Mouse (Mus musculus): ENCODE measurements around the gene N4bp2.
"Not testable (repeated sequence)": the region's sequence is repeated elsewhere in the genome, so short reads cannot be mapped to it uniquely, and the experiment has no call there.

Gene N4bp2

GRCm38 (mm10) chr5:65763088-65763915, at the start of gene N4bp2:
N4bp2 (plus strand) TSS chr5:65763521.
- DNase-seq (ENCODE audit: low read depth): peak; percentile 34

GRCm38 (mm10) chr5:65715084-65715483, 48.2 kb upstream of the N4bp2 start:
- DNase-seq (ENCODE audit: low read depth): no peak

- DNase-seq (ENCODE audit: low read depth): no peak
These were observed 46.0 kb upstream of the N4bp2 start for GRCm38 (mm10) chr5:65717063-65717902.

- not testable (repeated sequence) for DNase-seq (ENCODE audit: low read depth)
These were observed 45.5 kb upstream of the N4bp2 start for GRCm38 (mm10) chr5:65717903-65718211.

GRCm38 (mm10) chr5:65718368-65718767, 45.0 kb upstream of the N4bp2 start:
- no peak for DNase-seq (ENCODE audit: low read depth)

- peak; percentile 72 for DNase-seq (ENCODE audit: low read depth)
These were observed 38.8 kb upstream of the N4bp2 start for GRCm38 (mm10) chr5:65724311-65725054.

- no peak for DNase-seq (ENCODE audit: low read depth)
These were observed 31.9 kb upstream of the N4bp2 start for GRCm38 (mm10) chr5:65731173-65732007.

- DNase-seq (ENCODE audit: low read depth): no peak
These were observed 27.7 kb upstream of the N4bp2 start for GRCm38 (mm10) chr5:65735601-65736000.

- DNase-seq (ENCODE audit: low read depth): no peak
These were observed 24.0 kb upstream of the N4bp2 start for GRCm38 (mm10) chr5:65739366-65739765.

- no peak for DNase-seq (ENCODE audit: low read depth)
These were observed 16.4 kb upstream of the N4bp2 start for GRCm38 (mm10) chr5:65746908-65747307.

- DNase-seq (ENCODE audit: low read depth): no peak
These were observed 14.9 kb upstream of the N4bp2 start for GRCm38 (mm10) chr5:65748386-65748785.

GRCm38 (mm10) chr5:65748880-65749279, 14.4 kb upstream of the N4bp2 start:
- no peak for DNase-seq (ENCODE audit: low read depth)

- DNase-seq (ENCODE audit: low read depth): no peak
These were observed 11.3 kb upstream of the N4bp2 start for GRCm38 (mm10) chr5:65752021-65752420.

- DNase-seq (ENCODE audit: low read depth): no peak
These were observed 7.5 kb upstream of the N4bp2 start for GRCm38 (mm10) chr5:65755859-65756258.

GRCm38 (mm10) chr5:65757110-65757509, 6.2 kb upstream of the N4bp2 start:
- DNase-seq (ENCODE audit: low read depth): no peak

- DNase-seq (ENCODE audit: low read depth): no peak
These were observed 3.3 kb upstream of the N4bp2 start for GRCm38 (mm10) chr5:65760041-65760440.

GRCm38 (mm10) chr5:65760599-65760998, 2.7 kb upstream of the N4bp2 start:
- no peak for DNase-seq (ENCODE audit: low read depth)

GRCm38 (mm10) chr5:65761020-65761419, 2.3 kb upstream of the N4bp2 start:
- no peak for DNase-seq (ENCODE audit: low read depth)

GRCm38 (mm10) chr5:65761921-65762320, 1.4 kb upstream of the N4bp2 start:
- DNase-seq (ENCODE audit: low read depth): no peak

GRCm38 (mm10) chr5:65762686-65763085, 635 bp upstream of the N4bp2 start:
- no peak for DNase-seq (ENCODE audit: low read depth)

- DNase-seq (ENCODE audit: low read depth): peak; percentile 49
These were observed 830 bp downstream of the N4bp2 start for GRCm38 (mm10) chr5:65763916-65764785.

All from fibroblast of lung, adult 2 months (primary cell).